Mouse (Mus musculus): ENCODE measurements around the gene Pole3. TPM values are rescaled to one million over a fixed set of nuclear protein-coding genes. Genes with fewer than 3 reads are reported as not detected.

Gene Pole3
- total RNA-seq, 2 experiments from 2014 or later: 15.5 to 15.9 TPM

DNA sequence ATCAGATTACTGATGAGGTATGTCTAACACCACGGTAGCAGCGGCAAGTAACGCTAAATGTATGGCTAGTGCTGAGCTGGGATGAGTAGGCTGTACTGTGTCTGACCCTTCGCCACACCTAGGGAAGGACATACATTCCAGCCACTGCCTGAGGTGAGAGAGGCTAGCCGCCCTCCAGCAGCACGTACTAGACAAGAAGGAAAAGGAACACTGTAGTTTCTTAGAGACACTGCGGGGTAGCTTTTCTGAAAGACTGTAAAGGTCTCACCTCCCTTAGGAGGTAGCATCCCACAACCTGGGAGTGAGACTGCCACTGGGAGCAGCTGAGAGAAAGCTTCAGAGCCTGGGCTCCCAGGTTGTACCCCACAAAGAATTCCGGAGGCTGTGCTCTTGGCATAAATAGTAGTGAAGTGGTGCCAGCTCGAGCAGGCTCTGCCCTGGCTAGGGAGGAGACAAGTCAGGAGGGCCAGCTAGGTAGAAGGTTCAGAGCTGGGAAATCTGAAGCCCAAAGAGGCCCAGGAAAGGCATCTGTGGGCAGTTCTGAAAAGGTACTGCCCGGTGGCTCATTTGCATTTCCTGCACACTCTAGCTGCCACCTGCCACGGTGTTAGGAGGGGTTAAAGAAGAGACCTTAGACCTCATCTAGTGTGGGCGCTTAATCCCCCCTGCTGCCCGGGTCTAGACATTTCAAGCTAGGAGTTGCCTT is 6.3 kb downstream of the Pole3 start:
- DNase-seq: peak; percentile 31

DNA sequence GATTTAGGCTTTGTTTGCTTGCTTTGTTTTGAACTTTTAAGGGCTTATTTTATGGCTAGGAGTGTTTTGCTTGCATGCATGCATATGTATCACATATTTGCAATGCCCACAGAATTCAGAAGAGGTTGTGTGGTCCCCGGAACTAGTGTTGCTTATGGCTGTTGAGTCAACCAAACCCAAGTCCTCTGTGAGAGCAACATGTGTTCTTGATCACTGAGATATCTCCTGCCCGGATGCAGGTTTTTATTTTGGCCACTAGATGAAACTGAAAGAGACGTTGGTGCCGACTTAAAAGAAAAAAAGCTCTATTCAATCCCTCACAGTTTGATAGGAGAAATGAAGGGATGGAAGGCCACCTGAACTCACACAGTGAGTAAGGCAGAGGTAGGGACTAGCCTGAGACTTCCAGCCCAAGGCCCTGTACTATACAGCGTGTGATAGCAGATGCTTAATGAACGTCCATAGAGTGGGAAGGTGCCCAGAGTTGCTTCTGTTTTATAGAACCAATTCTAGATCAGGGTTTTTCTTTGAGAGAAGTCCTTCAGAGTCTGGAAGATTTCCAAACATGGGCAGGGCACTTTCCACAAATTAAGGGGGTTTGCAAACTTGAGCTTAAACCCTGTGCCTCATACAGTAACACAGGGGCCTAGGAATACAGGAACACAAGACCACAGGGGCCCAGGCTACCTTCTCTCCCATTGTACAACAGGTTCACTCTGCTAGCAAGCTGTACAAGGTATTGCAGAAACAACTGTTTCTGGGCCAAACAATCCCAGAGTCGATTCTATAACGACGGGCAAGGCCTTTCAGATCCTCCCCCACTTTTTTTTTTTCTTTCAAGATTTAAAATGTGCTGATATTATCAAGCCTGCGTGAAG is 7.1 kb downstream of the Pole3 start:
- DNase-seq: no peak

DNA sequence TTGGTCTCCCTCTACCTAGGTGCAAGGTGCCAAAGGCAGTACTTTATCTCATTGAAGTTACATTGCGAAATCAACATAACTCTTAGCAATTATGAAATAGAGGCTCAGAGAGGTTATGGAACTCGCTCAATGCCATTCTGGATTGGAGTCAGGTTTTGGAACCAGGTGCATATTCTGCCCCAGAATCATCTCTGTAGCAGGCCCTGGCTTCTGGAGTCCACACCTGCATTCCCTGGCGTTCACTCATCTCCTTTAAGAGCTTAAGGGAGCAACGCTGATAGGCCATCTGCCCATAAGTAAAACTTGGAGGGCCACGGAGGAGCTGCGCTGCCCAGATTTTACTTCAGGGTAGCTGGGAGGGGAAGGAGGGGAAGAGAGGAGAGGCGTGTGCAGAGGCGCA is 7.8 kb downstream of the Pole3 start:
- DNase-seq: no peak

DNA sequence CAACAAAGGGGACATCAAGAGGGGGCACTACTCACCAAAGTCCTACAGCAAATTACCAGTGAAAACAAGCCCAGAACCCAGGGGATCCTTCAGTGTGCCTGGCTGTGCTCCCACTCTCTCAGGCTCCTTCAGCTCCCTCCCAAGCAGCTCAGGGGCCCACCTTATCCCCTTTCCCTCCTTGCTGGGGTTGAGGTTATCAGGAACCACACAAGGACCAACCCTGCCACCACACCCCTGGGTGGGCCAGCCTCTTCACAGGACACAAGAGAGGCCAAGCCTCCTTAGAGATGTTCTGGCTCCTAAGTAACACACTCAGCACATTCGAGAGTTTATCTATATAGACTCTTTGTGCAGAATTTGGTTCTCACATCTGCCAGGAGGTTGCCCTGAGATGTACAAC is 8.3 kb downstream of the Pole3 start:
- no peak for DNase-seq

DNA sequence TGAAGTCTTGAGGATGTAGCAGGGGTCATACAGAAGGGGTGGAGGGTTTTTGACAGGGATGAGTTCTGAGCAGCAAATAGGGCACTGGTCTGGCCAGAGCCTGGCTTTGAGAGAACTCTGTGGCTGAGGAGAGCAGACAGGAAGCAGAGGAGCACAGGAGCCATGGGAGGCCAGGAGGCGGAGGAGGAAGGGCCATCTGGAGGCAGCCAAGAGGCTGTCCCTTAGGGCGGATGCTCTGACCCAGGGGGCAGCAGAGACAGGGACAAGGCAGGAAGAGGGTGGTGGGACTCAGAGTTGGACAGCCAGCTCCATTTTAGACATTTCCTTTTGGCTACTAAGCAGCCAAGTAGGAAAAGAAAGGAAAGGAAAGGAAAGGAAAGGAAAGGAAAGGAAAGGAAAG is 8.8 kb downstream of the Pole3 start:
- peak; percentile 55 for DNase-seq

DNA sequence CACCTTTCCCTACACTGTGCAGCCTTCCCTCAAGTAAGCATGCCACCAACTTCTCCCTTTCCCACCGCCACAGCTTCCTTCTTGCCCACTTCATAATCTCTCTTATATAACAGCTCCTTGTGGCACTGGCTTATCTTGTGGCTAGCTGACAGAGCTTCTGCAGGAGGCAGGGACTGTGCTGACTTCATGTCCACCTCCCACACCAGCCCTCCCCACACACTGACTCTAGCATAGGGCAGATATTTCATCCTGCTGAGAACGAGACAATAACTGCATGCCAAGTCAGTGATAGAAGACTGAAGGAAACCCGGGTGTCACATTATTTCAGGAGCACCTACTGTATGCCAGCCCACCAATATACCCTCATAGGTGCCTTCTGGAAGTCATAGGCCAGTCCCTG is 9.4 kb downstream of the Pole3 start:
- DNase-seq: no peak

DNA sequence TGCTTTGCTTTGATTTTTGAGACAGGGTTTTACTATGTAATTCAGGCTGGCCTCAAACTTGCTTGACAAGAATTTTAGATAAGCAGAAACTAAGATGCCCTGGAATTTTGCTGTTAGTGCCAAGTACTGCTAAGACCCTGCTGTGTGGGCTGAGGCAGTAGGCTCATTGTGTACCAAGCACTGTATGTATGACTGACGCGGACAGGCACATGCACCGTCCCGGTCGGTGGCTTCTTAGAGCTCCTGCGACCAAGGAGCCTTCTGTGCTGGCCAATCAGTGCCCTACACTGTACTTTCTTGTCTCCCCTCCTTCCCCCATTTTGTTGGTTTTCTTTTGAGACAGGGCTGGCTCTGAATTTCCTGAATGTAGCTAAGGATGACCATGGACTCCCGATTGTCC is 9.9 kb downstream of the Pole3 start:
- DNase-seq: no peak

DNA sequence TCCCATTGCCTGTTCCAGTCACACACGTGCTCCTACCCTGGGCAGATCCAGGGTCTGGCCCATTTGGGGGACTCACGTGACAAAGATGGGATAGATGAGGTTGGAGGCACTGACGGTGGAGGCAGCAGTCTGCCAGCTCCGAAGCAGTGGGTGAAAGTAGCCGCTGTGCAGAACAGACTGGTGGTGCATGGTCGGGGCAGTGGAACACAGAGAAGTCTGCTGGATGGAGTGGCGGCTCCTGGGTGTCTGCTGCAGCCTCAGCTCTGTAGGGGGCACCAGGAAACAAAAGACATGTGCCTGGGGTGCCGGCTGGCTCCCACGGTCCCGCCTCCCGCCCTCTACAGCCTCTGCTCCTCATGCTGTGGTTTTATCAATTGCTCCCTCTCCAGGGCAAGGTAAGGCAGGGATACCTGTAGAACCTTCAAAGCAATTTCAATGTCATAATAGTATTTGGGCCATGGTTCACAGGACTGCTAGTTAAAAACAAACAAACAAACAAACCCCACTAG is 10.8 kb downstream of the Pole3 start:
- DNase-seq: no peak

DNA sequence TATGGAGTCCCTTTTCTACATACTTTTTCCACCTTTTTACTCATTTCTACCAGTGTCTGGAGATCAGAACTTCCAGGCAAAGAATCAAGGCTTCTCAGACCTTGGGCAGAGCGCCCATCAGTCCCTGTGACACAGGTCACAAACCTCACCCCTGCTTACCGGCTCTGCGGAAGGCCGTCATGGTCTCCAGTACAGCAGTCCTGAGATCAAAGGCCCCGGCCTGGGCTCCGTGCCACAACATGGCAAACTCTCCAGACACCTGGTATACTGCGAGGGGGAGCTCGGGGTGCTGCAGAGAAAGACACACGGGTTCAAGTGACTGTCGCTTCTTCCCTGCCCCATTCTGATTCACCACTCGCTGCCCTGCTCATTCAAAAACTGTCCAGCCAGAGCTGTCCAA is 14.9 kb downstream of the Pole3 start:
- no peak for DNase-seq

DNA sequence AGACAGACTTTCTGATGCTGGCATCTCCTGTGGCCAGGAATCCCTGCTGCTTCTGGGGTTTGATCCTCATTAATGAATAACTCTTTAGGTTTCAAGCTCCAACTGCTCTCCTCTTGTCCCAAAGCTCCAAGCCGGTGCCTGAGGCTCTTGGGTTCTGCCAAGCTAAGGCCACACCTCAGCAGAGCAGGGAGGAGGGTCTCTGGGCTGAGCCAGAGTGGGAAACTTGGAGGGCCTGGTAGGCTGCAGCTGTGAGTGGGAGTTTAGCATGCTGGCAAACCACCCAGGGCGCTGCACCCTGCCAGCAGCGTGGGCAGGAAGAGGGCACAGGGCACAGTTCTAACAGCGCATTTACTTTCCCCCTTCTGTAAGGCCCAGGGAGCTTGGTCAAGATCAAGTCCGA is 16.0 kb downstream of the Pole3 start:
- no peak for DNase-seq

DNA sequence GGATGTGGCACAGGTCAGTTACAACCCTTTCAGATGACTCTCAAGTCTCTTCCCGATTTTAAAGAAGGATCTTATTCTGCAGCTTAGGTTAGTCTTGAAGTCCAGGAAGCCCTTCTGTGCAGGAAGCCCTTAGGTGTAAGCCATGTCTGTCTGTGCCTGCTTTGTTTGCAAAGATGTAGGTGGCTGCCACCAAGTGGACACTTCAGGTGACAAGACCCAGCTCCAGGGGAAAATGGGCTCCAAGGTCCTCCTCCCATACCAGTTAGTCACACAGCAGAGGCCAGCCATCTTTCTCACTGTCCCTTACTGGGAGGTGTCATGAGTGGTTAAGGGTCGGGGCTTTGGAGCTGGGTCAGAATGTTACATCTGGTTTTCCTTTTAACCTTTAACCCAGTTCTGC is 18.1 kb downstream of the Pole3 start:
- no peak for DNase-seq

DNA sequence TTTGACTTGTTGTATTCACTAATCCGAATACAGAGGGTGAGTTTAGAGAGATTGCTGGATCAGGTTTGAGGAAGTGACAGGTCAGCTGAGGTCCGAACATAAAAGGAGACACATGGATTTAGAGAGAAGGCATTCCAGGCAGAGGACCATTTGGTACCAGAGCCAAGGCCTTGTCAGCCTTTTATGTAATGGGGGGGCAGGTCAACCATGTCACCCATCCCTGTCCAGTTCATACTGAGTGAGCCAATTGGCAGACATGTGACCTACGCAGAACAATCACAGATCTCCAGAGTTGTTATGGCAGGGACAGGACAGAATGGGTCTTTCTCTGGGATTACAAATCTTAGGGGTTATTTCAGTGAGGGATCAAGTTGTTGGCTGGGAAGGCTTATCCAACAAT is 18.9 kb downstream of the Pole3 start:
- no peak for DNase-seq

DNA sequence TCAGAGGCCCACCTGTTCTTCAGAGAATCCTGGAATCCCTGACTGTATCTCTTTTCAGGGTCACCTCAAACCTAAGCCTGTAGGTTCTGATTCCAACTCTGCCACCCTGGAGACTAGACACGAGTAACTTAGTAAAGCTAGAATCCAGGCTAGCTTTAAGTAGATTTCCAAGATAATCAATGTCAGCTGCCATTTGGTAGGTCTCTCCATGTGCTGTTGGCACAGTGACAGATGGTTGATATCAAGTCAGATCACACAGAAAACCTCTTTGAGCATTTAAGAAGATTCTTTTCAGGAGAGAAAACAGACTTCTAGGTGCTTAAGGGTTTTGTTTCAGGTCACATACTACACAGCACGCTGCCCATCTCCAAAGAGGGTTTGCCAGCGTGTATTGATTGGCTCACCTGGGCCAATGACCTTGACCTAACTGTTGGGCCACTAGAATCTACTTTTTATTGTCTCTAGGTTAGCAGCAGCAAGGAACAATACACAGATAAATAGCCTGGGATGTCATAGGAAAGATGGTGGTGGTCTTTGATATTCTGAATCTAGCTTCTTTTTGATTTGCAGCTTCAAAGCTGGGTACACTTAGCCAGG is 21.4 kb downstream of the Pole3 start, which contains the start of gene Hdhd3:
TSS of gene Hdhd3 (minus strand) at position 94 of the 597 bp plus-strand sequence.
- DNase-seq: no peak

DNA sequence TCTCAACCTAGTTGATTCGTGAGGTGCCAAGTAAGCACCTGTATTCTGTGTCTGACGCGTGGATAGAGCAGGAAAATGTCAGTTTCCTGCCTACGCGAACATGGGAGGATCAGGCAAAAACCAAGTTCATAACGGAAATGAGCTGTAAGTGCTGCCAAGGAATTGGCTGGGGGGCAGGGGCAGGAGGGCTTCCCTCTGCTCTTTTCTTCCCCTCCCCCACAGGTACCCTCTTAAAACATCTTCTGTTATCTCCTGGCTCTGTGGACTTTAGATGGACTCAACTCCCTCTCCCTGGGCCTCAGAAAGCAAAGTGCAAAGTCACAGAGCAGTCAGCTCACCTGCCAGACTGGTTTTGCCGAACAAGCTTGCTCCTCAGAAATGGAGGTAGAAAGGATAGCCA is 21.9 kb downstream of the Pole3 start:
- DNase-seq: no peak

DNA sequence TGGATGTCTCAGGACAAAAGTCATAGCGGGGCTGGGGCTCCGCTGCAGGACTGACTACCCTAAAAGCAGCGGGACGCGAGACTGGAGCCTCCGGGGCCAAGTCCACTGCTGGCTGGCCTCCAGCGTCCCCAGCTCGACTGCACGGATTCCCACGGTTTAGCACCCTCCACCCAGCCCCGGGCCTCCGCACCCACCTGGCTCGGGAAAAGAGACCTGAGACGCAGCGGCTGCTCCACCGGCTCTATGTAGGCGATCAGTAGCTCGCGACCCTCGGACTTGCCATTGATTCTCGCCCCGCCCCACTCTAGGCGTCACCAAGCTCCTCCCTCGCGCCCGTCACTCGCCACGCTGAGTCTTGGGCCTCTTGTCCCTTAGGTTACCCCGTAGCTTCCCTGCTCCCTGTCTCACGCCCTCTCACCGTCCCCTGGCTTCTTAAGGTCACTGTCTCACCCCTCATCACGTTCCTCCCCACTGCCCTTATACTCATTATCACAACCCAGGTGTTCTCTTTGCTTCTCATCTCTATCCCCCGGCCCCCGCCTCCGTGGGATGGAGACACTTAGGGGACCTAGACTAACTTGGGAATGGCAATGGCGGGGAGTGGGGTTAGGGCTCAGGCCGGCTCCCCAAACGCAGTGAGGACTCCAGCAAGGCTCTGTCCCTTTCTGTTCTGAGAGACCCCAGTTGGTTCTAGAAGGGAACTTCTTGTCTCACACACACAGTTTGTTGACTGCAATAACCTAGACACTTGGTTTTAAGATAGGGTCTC is 22.7 kb downstream of the Pole3 start:
- peak; percentile 88 for DNase-seq

DNA sequence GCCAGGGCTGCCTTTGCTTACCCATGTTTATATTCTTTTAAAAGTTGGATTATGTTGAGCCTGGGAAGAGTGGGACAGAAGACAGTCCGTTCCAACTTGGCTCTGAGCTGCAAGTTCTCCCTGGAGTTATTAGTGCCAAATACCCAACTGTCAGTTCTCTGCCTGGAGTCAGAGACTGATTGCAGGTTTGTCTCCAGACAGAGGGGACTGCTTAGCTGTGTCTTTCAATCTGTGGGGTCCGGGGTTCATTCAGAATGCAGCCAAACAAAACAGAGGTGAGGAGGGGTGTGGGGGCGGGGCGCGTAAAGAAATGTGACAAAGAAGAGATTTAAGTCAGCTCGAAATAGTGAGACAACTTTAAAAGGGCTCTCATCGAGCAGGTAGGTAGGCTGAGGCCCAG is 23.3 kb downstream of the Pole3 start:
- no peak for DNase-seq

DNA sequence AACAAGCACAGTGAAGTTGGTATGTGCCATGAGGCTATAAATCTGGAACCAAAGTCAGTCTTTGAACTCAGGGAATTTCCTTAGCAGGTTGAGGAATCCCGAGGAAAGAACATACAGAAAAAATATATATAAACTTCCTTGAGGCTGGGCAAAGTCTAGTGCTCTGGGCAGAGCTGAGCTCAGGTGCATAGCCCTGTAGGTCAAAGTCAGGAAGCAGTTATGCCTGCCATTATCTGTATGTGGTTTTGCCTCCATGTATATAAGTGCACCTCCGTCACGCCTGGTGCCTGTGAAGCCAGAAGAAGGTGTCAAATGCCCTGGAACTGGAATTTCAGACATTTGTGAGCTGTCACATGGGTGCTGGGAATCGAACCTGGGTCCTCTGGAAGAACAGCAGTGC is 24.1 kb downstream of the Pole3 start:
- no peak for DNase-seq

DNA sequence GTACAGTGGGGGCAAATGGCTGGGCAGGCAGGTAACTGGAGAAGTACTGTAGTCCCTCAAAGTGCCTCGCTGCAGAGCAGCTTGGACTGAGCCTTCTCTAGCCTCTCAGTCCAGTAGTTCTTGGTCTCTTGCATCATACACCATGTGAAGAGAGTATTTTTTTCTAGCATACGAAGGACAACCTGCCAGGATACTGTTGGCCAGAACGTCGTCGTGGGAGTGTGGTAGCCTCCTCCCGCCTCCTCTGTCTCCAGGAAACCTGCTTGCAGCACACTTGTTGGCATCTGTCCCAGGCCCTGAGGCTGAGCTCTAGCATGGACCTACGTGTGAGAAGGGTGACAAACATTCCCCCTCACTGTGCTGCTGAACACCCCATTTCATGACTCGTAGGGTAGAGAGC is 28.1 kb downstream of the Pole3 start:
- DNase-seq: peak; percentile 16

DNA sequence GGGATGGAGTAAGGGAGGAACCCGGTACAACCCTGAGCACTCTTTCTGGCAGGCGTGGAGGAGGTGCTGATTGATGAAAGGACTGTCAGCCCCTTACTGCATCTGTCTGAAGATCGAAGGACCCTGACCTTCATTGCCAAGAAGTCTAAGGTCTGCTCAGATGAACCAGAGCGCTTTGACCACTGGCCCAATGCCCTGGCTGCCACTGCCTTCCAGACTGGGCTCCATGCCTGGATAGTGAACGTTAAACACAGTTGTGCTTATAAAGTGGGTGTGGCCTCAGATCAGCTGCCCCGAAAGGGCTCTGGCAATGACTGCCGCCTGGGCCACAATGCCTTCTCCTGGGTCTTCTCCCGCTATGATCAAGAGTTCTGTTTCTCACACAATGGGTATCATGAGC is 28.9 kb downstream of the Pole3 start:
- DNase-seq: peak; percentile 37

DNA sequence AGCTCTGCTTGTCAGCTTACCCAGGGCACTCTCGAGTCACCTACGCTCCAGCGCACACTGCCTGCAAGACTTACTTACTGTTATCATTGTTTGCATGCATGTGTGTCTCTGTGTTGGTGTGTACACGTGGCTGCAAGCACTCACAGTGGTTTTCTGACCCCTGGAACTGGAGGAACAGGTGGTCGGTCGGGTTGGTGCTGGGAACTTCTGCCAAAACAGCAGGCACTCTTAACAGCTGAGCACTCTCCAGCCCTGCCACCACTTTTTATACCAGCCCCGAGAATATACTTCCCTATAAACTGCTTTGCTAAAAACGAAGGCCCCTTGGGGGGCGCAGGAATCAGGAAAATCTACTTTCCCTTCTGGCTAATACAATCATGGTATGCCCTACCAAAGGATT is 30.6 kb downstream of the Pole3 start:
- no peak for DNase-seq

DNA sequence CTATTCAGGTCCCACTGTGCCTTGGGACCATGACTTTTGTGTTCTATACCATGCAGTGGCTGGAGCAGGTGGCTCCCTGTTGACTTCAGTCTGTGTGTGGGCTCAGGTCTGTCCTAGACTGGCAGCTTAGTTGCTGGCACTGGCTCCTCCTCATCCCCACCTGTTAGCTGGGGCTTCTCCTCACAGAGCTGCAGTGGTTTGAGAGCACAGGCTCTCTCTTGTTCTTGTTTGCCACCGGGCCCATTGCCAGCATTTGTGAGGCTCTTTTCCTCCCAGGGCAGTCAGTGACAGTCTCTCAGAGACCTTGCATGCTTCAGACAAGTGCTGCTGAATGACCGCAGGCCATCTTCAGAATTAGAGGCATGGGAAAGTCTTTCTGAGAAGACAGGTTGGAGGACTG is 32.2 kb downstream of the Pole3 start:
- no peak for DNase-seq

DNA sequence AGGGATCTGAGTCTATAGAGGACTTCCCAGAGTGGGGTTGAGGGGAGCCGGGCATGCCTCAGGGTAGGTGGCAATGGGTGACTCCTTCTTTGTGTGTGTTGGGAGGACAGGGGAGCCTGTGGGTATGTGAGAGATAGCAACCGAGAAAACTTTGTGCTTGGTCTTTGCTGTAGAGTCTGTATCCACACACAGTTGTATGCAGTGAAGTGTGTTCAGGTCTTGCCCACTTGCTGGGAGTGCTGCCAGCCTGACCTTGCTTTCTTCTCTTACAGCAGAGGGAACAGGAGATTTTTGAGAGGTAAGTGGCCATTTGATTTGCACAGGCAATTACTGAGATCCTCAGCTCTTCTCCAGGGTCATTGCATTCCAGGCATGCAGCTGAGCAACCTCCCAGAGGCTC is 37.0 kb downstream of the Pole3 start:
- DNase-seq: no peak
